Mouse (Mus musculus): ENCODE measurements around the gene Ube2j2.

GRCm38 (mm10) chr4:155908281-155908680 lies 35.4 kb upstream of the Ube2j2 start:
- no peak for TF ChIP-seq POLR2A (IDR thresholded peaks at IDR 0.05; ENCODE audit: control insufficient read depth, low read depth, low read length)
- TF ChIP-seq CTCF (IDR thresholded peaks at IDR 0.05; ENCODE audit: control insufficient read depth, insufficient read depth, insufficient replicate concordance, low read depth, low read length): no peak

Measured in testis, adult 2 months (tissue).